Mouse (Mus musculus) cerebellum, adult 2 months (tissue): ENCODE measurements at regions not wholly inside any gene's neighbourhood (a gene's known extent, or its start where the extent isn't known, plus 50 kb on each side); places are given as distances from the start of the nearest gene placed in this dataset.

Experiments
- CTCF ChIP-seq: fragments of 200-500 bp; IDR thresholded peaks from 2 replicates; pipeline ENCODE4 v1.5.1; 2011; ENCODE audit warnings: low read depth, mild to moderate bottlenecking, control low read depth, low read length, moderate library complexity, borderline replicate concordance; ENCODE audit not compliant: insufficient read depth
- POLR2A ChIP-seq: fragments of 200-500 bp; IDR thresholded peaks from 2 replicates; pipeline ENCODE4 v1.6.1; 2011; ENCODE audit warnings: low read length, control low read depth, borderline replicate concordance; ENCODE audit not compliant: insufficient read depth

DNA sequence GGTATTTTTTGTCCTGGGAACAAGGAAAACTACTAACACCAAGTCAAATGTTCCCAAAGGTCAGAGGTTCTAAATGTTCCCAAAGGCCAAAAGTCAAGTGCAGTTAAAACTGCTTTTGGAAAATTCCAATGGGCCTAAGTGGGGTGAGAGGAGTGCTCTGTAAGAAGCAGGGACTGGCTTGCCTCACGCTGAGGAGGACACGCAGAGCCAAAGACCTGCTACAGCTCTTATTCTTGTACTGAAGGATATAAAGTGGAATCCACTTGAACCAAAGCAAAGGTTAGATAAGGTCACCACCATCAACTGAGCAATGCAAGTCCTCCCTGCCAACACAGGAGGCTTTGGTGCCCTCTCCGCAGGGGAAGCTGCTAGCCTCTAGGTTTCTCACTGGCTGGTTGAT, 260.3 kb upstream of the Prok2 start:
- no peak for TF ChIP-seq CTCF
- no peak for TF ChIP-seq POLR2A
